Mouse (Mus musculus) cerebellum, adult 8-10 months (tissue): ENCODE data around the gene Rftn1.

ENCODE experiments used
- DNase-seq: peaks from one replicate; pipeline ENCODE4 v3.0.0; 2022

Rftn1 gene

DNA sequence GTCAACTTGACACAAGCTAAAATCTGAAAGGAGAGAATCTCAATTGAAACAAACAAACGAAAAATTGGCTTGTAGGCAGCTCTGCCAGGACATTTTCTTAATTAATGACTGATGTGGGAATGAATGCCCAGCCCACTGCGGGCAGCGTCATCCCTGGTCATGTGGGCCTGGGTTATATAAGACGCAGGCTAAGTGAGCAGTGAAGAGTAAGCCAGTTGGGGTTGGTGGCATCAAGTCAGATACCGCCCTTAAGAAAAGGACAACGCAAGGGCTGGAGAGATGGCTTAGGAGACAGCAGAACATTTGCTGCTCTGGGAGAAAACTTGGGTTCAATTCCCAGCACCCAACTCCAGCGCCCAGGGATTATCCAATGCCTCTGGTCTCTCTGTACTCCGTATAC, 97.6 kb downstream of the Rftn1 start:
- DNase-seq: no peak

DNA sequence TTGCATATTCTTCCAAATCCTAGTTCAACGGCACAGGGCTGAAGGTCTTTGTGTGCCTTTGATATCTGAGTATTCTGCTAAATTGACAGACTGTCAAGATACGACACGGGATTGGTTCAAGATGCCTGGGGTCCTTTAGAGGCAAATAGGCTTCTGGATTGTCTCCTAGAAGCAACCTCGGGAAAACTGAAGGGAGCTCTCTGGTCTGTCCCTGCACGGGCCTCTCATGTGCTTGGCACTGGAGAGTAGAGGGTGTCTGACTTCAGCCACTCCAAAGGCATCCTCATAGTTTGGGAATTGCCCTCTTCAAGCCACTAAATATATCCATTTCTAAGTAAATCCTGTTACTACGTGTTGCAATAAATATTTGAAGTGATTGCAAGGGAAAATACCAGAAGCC, 98.6 kb downstream of the Rftn1 start:
- no peak for DNase-seq

DNA sequence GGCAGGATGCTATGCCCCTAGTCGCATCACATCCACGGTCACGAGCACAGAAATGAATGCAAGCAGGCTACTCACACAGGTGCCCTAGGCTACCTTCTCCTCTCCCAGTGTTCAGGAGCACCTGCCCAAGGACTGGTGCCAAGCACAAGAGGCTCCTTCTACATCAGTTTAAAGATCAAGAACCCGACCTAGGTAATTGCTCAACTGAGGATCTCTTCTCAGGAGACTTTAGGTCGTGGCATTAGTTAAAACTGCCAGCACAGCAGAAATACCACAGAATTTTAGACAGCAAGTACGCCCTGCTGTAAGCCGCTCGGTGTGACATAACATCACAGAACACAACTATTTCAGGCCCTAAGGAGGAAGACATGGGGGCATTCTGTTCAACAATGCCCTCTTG, 100.7 kb downstream of the Rftn1 start:
- DNase-seq: no peak

DNA sequence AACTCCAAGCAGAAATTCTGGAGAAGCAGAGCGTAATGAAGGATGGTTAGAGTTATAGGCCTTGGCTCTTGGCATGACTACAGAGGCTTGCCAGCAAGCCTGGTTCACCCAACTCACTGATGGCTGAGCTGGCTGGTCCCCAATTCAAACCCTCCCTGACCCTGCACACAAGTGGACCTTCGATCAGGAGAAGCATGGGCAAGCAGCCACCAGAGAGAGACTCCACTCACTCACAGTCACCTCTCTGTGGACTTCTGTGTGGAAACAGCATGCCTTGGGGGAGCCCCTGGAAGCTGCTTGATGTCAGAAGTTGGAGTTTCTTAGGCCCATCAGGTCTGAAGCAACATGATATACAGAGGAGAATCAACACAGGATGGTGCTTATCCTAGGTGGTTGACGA, 102.4 kb downstream of the Rftn1 start:
- DNase-seq: no peak

DNA sequence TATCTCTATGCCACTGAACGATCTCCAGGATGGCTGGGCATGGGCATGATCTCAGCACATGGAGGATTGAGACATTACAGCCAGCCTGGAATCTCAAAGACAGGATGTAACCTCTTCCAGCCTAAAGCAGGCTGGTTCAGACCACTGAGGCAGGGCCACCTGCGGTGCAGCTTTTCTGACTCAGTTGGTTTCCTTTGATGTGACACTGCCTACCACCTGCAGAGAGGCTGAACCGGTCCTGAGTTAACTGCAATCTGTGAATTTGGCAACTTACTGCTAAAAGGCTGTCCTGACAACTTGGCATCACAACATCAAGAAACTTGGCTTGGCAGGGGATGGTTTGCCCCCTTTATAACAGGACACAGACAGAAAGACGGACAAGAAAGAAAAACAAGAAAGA, 103.6 kb downstream of the Rftn1 start:
- DNase-seq: no peak

DNA sequence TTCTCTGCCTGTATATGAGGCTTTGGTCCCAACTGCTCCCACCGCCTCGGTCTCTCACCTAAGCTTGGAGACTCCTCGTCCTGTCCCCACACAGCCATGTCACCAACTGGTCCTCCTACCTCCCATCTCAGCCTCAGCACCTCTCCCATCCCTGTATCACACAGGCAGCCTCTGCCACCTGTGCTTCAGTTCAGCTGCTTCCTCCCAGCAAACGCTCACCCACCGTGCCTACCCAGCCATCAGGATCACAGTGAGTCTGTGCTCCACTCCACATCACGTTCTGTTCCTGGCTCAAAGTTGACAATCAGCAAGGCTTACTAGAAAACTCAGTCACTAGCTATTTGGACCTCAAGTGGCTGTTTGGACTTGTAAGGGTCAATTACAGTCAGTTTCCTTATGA, 105.8 kb downstream of the Rftn1 start:
- no peak for DNase-seq

DNA sequence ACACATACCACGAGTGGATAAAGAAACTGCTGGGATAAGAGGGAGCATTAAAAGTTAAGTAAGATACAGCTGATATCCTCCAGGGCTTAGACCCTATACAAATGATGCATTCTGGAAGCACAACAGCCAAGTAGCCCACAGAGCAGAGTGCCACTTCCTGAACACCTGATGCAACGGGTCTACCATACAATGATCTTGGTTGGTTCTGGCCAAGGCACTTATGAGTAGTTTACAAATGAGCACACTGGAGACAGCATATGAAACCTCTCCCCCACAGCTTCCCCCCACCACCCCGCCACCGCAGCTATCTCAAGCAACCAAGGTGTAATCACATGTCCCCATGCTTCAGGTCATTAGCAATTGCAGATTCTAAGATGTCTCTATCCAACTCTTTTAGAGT, 106.5 kb downstream of the Rftn1 start:
- DNase-seq: no peak

DNA sequence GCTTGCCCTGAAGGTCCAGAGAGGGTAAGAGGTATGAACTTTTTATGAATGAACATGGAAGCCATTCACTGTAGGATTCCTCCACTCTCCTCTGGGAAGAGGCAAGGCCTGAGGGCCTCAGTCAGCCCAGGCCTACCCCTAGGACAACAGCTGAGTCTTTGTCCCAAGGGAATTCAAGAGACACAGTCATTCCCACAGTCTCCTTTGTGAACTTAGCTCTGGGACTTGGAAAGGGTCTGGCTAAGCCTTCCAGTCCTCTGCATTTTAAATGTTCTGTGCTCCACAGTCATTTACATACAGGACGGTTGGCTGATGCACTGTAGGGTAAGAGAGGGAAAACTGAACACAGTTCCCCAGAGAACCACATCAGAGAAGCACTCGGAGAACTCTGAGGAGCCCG, 107.5 kb downstream of the Rftn1 start:
- no peak for DNase-seq

DNA sequence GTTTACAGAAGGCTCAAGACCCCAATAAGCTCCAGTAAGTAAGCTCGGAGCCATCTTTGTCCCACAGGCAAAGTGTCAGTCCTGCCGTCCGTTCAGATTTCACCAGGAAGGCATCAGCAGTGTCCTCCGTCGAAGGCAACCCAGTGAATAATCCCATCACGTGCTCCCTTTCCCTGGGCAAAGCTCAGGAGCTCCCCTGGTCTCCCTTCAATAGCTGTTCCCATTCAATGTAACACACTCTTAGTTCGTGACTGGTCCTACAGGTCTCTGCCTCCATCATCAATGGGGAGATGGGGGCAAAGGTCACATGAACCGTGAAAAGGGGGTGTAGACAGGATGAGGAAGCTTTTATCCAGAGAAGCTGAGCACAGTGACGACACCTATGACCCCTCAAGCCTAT, 108.8 kb downstream of the Rftn1 start:
- DNase-seq: no peak

DNA sequence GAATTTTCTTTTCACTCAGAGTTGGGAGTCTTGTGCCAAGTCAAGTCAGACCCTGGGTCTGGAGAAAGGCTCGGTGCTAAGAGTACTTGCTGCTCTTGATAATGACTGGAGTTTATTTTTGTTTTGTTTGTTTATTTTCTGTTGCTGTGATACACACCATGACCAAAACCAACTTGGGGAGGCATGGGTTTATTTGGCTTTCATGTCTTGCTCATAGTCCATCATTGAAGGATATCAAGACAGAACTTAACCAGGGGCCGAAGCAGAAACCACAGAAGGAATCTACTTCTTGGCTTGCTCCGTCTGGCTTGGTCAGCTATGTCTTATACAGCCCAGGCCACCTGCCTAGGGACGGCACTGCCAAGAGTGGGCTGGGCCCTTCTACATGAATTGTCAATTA, 109.5 kb downstream of the Rftn1 start:
- DNase-seq: no peak

DNA sequence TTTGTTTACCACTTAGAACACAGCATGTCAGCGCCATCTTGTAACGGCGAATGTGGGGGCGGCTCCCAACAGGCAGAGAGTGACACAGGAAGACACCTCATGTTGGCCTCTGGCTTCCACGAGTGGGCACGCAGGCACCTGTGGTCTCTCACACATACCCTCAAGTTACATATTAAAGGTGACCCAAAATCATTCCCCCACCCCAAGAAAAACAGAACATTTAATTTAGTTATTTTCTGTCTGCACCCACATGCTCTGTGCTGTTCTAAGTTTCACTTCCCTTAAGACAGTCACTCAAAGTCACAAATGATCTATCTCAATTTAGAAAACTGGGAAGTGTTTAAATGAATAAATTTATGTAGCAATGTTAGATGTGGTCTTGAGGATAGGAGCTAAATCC, 111.7 kb downstream of the Rftn1 start:
- no peak for DNase-seq

DNA sequence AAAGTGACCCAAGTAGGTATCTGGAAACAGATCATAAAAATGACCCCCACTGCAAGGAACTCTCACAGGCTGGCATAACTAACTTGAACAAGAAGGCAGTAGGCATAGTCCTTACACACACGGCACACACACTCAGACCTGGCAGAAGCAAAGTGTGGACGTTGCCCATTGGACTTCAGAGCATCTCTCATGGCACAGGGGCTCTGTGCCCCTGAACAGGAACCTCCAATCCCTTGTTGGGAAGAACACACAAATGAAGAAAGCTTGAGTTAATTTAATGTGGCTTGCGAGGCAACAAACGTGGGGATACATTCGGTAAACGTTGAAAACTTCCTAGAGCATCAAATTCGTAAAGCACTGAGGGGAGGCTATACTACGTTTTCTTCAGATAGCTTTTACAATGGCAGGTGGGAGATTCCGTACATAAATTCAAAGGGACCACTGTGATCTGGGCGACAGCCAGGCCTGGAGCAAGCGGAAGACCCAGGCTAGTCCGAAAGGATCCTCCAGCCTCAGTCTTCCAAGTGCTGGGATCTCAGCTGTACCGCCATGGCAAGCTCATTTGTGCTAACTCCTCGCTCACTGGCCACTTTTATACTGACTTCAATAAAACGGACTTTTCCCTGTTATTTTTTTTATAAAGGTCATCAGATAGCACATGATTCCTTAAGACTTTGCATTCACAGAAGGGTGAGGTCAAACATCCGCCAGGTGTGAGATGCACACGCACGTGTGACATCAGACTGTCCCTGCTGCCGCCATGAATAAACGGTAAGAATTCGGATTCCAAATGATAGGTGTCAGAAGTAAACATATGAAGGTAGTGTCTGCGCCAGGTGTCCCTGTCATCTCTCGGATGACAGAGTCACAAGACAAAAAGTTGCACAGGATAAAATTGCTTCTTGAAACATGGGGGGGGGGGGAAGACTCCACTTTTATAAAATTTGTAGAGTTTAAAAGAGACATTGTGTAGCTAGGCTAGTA, 117.2 kb downstream of the Rftn1 start:
- no peak for DNase-seq

DNA sequence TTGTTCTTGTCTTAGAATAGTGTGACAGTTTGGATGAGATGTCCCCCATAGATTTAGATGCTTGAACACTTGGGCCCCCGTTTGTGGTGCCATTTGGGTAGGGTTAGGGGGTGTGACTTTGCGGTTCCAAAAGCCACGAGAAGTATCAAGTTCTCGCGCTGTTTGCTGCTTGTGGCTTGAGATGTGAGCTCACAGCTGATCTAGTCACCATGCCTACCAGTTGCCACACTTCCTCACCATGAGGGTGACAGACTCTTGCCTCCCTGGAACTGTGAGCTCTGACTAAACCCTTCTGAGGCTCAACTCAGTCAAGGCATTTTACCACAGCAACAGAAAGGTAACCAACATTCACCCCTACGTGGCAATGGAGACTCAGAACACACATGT, 118.9 kb downstream of the Rftn1 start:
- DNase-seq: no peak

DNA sequence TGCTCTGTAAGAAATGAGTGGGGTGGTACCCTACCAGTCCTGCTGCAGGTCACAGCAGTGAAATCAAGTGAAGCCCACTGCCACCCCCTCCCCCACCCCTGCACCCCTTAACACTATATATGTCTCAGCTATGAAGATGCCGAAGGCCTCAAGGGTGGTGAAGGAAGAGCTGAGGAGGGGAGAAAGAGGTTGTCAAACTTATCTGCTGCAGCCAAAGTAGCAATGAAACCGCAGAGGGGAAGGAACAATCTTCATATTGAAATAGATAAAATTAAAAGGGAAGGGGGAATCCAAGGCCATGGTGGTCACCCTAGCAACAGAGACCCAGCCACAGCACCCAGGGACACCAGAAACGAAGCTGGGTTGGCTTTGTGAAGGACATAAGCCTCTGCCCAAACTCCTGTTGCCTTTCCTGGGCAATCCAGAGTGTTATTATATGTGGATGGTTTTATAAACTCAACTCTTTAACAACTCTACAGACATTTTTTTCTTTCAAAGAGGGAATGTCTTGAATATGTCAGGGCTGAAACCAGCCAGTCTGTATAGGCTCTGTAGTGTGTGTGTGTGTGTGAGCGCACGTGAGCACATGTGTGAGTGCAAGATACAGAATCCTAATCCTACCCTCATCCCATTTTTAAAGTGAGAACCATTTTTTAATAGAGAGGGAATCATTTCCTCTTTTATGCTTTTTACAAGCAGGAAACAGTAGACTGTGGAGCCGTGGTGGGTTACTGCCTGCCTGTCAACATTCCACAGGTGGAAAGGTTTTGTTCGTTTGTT, 119.5 kb downstream of the Rftn1 start:
- DNase-seq: no peak

DNA sequence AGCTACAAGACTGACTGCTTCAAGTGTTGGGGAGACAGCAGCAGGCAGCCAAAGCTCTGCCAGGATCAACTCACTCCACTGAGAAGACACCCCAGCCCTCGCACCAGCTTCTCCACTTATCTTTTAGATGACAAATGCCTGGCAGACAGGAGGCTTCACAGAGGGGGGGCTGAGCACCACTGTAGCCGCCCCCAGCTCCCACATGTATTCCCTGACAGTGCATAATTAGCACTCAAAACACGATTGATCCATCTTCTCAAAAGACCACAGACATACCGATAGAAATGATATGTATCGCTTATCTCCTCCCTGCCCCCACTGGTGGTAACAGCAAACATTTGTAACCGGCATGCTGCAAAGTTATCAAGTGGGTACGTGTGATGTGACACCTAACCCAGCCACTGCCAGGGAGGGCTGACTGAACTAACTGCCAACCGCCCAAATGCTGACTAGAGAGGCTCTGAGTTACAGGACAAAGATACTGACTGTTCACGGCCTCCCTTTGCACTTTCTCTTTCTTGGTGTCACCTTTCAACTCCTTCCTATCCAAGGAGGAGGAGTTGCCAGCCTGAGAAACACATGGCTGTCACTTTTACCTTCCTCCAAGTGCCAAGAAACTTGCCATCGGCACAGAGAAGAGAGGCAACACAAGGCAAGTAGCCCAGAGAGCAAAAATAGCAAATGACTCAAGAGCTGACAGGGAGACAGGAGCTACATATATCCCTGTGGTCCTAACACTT, 120.4 kb downstream of the Rftn1 start:
- DNase-seq: no peak

DNA sequence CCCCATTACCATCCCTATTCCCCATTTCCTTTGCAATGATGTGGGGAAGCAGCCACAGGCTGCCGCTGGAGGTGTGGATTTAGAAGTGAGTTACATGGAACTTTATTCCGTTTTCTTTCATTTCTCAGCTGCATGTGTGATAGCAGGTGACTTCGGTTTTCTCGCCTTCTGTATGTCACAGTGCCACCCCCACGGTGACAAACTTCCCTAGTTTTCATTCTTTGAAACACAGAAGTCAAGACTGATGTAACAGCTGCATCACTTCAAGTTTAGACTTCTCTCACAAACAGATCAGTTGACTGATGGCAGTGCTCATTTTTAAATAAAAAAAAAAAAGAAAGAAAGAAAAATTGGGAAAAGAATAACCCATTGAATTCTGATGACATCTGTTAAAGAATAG, 121.3 kb downstream of the Rftn1 start:
- DNase-seq: no peak

DNA sequence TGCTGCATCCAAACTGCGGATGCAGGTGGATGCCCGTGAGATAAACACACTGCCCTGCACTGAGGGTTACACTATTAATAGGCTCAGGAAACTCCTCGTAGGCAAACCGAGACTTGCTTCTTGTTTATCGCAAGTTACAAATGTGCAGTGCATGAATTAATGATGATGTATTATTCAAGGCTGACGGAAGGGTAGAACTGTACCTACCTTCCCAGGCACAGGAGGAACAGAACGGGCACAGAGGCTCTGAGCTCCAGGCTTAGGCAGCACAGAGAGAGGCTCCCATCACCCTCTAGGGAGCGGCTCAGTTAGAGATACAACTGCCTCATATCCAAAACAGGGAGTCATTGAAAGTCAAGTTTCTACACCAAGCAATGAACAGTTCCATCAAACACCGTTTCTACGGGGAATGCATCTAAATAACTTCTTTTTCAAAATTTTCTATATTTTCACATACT, 121.8 kb downstream of the Rftn1 start:
- no peak for DNase-seq

DNA sequence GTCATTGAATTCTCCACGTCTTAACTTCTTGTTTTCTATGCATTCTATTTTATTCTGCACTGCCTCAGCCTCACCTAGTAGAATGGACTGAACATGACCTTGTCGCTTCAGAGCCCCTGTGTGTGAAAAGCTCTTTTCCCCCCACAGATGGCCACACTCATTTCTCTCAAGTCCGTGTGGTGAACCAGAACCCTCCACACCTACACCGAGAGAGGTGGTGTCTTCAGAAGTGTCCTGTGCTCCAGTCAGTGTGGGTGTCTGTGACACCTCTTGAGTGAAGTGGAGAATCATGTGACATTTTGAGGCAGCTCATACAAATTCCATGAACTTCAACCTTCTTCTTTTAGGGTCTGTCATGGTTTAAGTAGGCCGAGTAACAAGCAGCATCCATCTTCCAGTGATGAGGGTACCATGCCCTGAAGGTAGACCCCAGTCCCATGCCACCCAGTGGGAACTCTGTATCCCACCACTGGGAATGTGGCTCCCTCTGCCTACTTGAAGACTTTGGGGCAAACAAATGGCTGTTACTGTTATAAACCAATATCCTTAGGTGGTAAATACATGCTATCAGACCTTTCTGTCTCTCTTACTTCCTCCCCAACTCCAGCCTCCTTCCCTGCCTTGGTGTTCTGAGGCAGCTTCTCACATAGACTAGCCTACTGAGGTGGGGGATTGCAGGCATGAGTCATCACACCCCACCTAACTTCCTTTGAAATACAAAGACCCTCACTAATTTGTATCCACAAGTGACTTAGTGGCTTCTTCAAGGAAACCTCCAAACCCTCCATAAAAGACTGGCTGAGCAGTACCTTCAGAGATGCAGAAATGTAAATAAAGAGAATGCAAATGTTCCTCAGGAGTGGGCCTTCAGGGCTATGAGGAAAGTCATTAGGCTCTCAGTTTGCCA, 122.4 kb downstream of the Rftn1 start:
- DNase-seq: no peak

DNA sequence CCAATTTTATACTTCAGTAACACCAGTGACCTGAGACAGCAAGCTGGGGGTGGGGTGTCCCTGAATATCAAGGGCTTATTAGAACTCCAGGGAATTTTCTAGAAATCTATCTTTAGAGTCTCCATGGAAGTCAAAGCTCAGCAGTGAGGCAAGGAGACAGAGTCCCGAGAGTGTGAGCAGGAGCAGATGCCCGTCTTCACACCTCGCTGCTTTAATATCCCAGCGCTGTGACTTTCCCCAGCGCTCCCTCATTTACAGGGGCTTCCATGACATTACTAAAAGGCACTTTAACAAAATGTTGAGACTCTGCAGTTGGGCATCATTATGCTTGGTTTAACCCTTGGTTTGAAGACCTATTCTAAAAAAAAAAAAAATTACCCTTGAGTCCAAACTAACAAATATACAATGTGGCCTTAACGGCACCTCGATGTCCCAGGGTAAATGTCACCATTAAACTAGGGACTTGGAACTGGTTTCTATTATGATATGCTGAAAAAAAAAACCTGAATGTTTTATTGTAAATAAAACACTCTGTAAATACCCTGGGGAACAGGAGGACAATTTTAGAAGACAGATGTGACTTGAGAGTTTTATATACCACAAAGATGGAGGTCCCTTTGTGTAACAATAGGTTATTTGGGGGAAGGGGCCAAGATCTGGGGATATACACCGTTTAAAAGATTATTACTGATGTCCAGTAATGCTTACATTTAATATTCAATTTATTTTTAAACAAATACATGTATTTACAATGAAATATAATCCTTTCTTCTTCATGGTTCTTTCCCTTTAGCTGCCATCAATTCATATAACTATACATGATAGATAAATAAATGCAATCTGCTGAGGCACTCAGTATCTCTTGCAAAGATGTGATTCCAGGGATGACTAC, 123.4 kb downstream of the Rftn1 start:
- no peak for DNase-seq

DNA sequence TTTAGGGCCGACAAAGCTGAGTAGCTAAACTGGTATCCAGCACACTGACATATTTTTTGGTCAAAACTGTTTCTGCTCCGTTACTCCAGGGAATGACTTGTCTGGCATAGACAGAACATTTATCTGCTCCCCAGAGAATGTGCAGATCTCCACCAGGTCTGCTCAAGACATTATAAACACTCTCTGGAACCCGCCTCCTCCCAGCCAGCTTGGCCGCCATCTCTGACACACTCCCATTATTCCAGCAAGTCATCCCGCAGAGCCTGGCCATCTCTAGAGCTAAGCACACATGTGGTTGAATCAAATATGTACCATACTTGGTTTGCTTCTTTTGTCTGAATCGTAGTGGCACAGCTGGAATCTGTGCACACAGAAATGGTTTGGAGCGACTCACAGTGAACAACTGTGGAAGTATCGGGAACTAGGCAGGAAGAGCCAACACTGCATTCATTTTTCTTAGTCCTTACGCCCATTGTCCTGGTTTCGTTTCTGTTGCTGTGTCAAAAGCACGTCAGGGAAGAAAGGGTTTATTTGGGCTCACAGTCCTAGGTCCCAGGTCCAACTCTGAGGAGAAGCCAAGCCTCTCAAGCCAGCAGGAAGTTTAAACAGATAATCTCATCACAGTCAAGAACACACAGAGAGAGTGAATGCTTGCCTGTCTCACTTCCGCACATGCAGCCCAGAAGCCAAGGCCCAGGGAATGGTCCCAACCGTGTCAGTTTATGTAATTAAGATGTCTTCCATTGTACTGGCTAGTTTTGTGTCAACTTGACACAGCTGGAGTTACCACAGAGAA, 126.4 kb downstream of the Rftn1 start:
- no peak for DNase-seq
